Mouse (Mus musculus) limb, embryonic 14.5 days (tissue): ENCODE measurements around the gene Eva1c. TPM values are rescaled to one million over a fixed set of nuclear protein-coding genes. Genes with fewer than 3 reads are reported as not detected.

Experiments
- ATAC-seq: fragments of 200-750 bp; cut with Nextera tagmentation; 2 replicates; pipeline ENCODE4 v1.8.0; 2017; ENCODE audit warnings: low read depth, moderate number of reproducible peaks, moderate TSS enrichment; ENCODE audit not compliant: low FRiP score
- DNase-seq: peaks from one replicate; pipeline ENCODE4 v3.0.0-alpha.2; 2015; ENCODE audit warnings: low spot score
- H3K27ac ChIP-seq: fragments of 300-500 bp; sonication (generic); replicated peaks from 2 replicates; pipeline ENCODE4 v1.5.1; 2014; ENCODE audit warnings: low read depth, mild to moderate bottlenecking, low read length, moderate library complexity, mixed read lengths
- H3K27me3 ChIP-seq: fragments of 300-500 bp; sonication (generic); 2 replicates; pipeline ENCODE4 v1.6.1; 2014; ENCODE audit warnings: low read length, mixed read lengths; ENCODE audit not compliant: control insufficient read depth, insufficient read depth
- H3K36me3 ChIP-seq: fragments of 300-500 bp; sonication (generic); 2 replicates; pipeline ENCODE4 v1.6.1; 2014; ENCODE audit warnings: mild to moderate bottlenecking, low read length, moderate library complexity, mixed read lengths; ENCODE audit not compliant: control insufficient read depth, insufficient read depth
- H3K4me1 ChIP-seq: fragments of 300-500 bp; sonication (generic); 2 replicates; pipeline ENCODE4 v1.6.1; 2014; ENCODE audit warnings: antibody characterized with exemption, low read length, mixed read lengths; ENCODE audit not compliant: control insufficient read depth, insufficient read depth
- H3K4me2 ChIP-seq: fragments of 300-500 bp; sonication (generic); replicated peaks from 2 replicates; pipeline ENCODE4 v1.6.1; 2014; ENCODE audit warnings: low read depth, mild to moderate bottlenecking, low read length, moderate library complexity; ENCODE audit not compliant: severe bottlenecking
- H3K4me3 ChIP-seq: fragments of 300-500 bp; sonication (generic); replicated peaks from 2 replicates; pipeline ENCODE4 v1.5.1; 2014; ENCODE audit warnings: low read length
- H3K9ac ChIP-seq: fragments of 300-500 bp; sonication (generic); 2 replicates; pipeline ENCODE4 v1.6.1; 2014; ENCODE audit warnings: mild to moderate bottlenecking, low read depth, low read length, moderate library complexity; ENCODE audit not compliant: severe bottlenecking
- H3K9me3 ChIP-seq: fragments of 300-500 bp; sonication (generic); 2 replicates; pipeline ENCODE4 v1.6.1; 2016; ENCODE audit warnings: low read length; ENCODE audit not compliant: control insufficient read depth
- POLR2A ChIP-seq: fragments of 200-500 bp; IDR thresholded peaks from 2 replicates; pipeline ENCODE4 v1.8.0; 2012; ENCODE audit warnings: inconsistent platforms, mild to moderate bottlenecking, moderate library complexity, borderline replicate concordance; ENCODE audit not compliant: insufficient read depth, insufficient read length; ENCODE audit errors: extremely low read depth
- WGBS: fragments of 180-500 bp; shearing (Covaris S2); extraction: QIAGEN DNeasy Blood & Tissue Kit; methylation state at CpG from one replicate; pipeline ENCODE4 v1.1.7; 2014; 5-methylcytosine and 5-hydroxymethylcytosine counted together
- polyA plus RNA-seq, 2 experiments: library from polyadenylated mRNA; depleted of rRNA in 1 of 2; stranded (reverse) in 1 of 2; unstranded in 1 of 2; fragments of >200 nt; fragmentation: Nextera tagmentation in 1 of 2; extraction: Ambion mirVana in 1 of 2; gene quantifications; 2 replicates each; pipeline versions ENCODE4 v1.2.1 to v1.2.3; 2012 to 2014

Gene Eva1c
- polyA plus RNA-seq, 2 experiments, result 1.4 to 2.6 TPM

DNA sequence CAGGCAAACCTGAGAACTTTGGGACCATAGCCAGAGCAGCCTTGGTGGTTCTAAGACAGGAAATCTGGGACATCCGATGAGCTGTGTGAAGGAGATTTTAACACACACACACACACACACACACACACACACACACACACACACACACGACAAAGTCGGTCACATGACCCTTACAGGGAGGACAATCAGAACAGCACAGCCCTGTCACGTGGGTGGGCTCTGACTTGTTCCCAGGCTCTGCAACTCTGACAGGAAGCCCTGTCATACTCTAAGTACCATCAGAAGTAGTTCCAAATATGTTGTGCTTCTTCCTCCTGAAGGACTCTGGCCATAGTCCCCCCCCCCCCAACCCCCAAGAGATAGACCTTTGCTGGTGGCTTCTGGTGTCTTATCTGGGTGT is 74.8 kb downstream of the Eva1c start:
- no peaks in the 10 kb centered on the region for H3K27me3 ChIP-seq
- no peak for DNase-seq
- no peak overlapping the region for H3K27ac ChIP-seq
- H3K4me2 ChIP-seq, result no peak overlapping the region
- no peaks in the 10 kb centered on the region for H3K9me3 ChIP-seq
- 65% methylated on average over 4 of the region's 4 CpGs for WGBS
- no peaks in the 10 kb centered on the region for H3K4me1 ChIP-seq
- H3K9ac ChIP-seq, result no peak overlapping the region
- ATAC-seq, result no peak
- no peak for TF ChIP-seq POLR2A
- no peaks in the 10 kb centered on the region for H3K36me3 ChIP-seq
- no peak overlapping the region for H3K4me3 ChIP-seq

DNA sequence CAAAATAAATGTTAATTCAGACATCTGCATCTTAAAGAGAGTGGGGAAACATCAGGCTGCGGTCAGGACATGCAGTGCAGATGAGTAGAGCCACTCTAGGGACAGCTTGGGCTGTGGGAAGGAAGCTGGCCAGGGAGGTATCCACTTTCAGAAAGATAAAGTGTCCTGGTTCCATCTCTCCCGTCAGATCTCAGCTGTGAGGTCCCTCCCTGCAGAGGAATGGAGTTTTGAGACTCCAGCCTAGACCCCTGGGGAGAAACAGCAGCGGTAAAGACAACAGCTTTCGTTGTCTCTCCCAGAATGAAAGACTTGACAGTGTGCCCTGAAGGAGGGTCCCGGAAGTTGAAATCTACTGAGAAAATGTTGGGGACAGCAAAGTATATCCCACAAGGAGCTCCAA is 76.8 kb downstream of the Eva1c start:
- TF ChIP-seq POLR2A, result no peak
- no peak overlapping the region for H3K4me2 ChIP-seq
- no peak for ATAC-seq

DNA sequence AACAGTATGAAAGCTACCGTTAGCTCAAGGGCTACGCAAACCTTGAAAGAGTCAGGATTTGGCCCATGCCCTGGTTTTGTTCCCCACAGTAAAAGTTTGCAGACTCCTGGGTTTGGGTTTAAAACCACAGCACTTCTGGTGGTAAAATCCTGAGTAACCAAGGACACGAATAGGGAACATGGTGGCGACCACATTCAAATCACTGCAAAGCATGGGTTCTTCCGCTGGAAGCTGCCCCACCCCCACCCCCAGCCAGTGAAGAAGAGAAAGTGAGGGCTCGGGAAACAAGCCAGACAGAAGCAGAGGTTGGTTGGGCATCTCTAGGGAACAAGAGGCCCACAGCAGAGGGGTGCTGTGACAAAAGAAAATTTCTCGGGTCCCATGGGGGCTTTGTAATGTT is 80.7 kb downstream of the Eva1c start:
- Histone ChIP-seq H3K27ac (no peak overlapping the region), H3K4me3 (no peak overlapping the region), H3K9ac (no peak overlapping the region), H3K4me2 (no peak overlapping the region), H3K4me1 (no peaks in the 10 kb centered on the region), H3K9me3 (no peaks in the 10 kb centered on the region), H3K27me3 (no peaks in the 10 kb centered on the region), H3K36me3 (no peaks in the 10 kb centered on the region)
- WGBS, result 61% methylated on average over 7 of the region's 7 CpGs
- ATAC-seq (no peak), DNase-seq (no peak)
- TF ChIP-seq POLR2A, result no peak

More for the DNA sequence above, 76.8 kb downstream of the Eva1c start:
- Histone ChIP-seq H3K9ac (no peak overlapping the region), H3K36me3 (no peaks in the 10 kb centered on the region), H3K4me1 (no peaks in the 10 kb centered on the region), H3K27ac (no peak overlapping the region), H3K9me3 (no peaks in the 10 kb centered on the region), H3K27me3 (no peaks in the 10 kb centered on the region), H3K4me3 (no peak overlapping the region)
- WGBS, result 38% methylated on average over 5 of the region's 5 CpGs
- DNase-seq, result no peak

DNA sequence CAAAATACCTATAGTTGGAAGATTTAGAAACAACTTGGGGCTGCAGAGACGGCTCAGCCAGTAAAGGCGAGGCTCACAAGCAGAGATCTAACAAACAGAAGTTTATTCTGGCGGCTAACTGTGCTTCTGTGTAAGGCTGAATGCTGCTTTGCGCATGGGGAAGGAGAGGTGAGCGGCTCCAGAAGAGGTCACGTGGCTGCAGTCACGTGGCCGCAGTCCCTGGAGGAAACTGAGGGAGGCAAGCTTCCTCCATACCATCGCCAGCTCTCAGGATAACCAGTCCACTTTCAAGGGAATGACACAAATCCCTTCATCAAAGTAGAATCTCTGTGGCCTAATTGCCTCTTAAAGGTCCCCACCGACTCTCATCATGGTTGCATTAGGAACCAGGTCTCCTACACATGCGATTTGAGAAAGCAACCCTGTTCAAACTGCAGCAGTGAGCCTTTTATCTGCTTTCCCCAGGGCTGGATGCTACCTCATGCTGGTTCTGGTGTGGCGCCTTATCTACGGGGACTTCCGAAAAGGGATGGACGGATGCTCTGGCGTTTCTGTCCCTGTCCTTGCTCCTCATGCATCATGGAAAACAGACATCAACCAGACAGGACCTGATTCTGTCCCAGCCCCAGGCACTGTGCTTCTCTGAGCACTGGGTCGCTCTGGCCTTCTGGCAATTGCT is 84.5 kb downstream of the Eva1c start:
- DNase-seq, result no peak
- no peaks in the 10 kb centered on the region for H3K36me3 ChIP-seq
- TF ChIP-seq POLR2A, result no peak
- no peak overlapping the region for H3K9ac ChIP-seq
- H3K27me3 ChIP-seq, result no peaks in the 10 kb centered on the region
- H3K4me1 ChIP-seq, result no peaks in the 10 kb centered on the region
- WGBS, result 80% methylated on average over 17 of the region's 17 CpGs
- no peak overlapping the region for H3K4me3 ChIP-seq
- no peak overlapping the region for H3K4me2 ChIP-seq
- no peaks in the 10 kb centered on the region for H3K9me3 ChIP-seq
- H3K27ac ChIP-seq, result no peak overlapping the region
- no peak for ATAC-seq

DNA sequence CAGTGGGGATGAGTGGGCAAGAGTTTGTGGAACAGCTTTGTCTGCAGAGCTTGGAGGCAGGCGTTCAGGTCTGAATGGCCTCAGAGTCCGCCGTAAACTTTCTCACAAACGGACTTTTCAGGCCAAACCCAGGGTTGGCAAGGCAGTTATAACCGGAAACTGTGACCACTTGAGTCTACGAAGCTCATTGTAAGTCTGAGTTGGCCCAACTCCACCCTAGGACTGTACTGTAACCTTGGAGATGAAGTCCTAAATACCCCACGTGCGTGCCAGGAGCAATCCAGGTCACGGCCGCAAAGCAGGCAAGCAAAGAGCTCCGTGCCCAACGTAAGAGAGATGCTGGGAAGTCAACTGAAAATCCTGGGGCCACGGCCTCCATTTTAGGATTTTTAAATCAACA is 85.2 kb downstream of the Eva1c start:
- no peak for TF ChIP-seq POLR2A
- H3K4me2 ChIP-seq, result no peak overlapping the region
- ATAC-seq, result no peak

More for the DNA sequence above, 85.2 kb downstream of the Eva1c start:
- WGBS, result 87% methylated on average over 13 of the region's 13 CpGs
- H3K27ac ChIP-seq, result no peak overlapping the region
- no peaks in the 10 kb centered on the region for H3K36me3 ChIP-seq
- no peaks in the 10 kb centered on the region for H3K27me3 ChIP-seq
- H3K4me3 ChIP-seq, result no peak overlapping the region
- peak; percentile 15 for DNase-seq
- no peaks in the 10 kb centered on the region for H3K4me1 ChIP-seq
- H3K9ac ChIP-seq, result no peak overlapping the region
- no peaks in the 10 kb centered on the region for H3K9me3 ChIP-seq
